Mouse (Mus musculus) liver, embryonic 14.5 days (tissue): ENCODE measurements around the gene Carns1. TPM values are rescaled to one million over a fixed set of nuclear protein-coding genes. Genes with fewer than 3 reads are reported as not detected.

ENCODE experiments used
- ATAC-seq: fragments of 200-750 bp; cut with Nextera tagmentation; 2 replicates; pipeline ENCODE4 v1.8.0; 2017; ENCODE audit warnings: moderate number of reproducible peaks, mild to moderate bottlenecking, moderate library complexity; ENCODE audit not compliant: insufficient read depth
- DNase-seq, 3 experiments: peaks; one replicate each; pipeline ENCODE4 v3.0.0-alpha.2; 2012 to 2013; ENCODE audit warnings: low read depth in 3 of 3, low spot score in 3 of 3
- H3K27ac ChIP-seq: fragments of 300-500 bp; sonication (generic); 2 replicates; pipeline ENCODE4 v1.5.1; 2014; ENCODE audit warnings: moderate library complexity, mild to moderate bottlenecking, control low read depth, inconsistent platforms
- H3K27me3 ChIP-seq: fragments of 300-500 bp; sonication (generic); 2 replicates; pipeline ENCODE4 v1.6.1; 2014; ENCODE audit warnings: mild to moderate bottlenecking, low read length, moderate library complexity; ENCODE audit not compliant: control insufficient read depth, insufficient read depth
- H3K36me3 ChIP-seq: fragments of 300-500 bp; sonication (generic); replicated peaks from 2 replicates; pipeline ENCODE4 v1.6.1; 2014; ENCODE audit warnings: low read depth; ENCODE audit not compliant: control insufficient read depth, insufficient read depth
- H3K4me1 ChIP-seq, 2 experiments: fragments of 200-500 bp in 1 of 2; fragments of 300-500 bp in 1 of 2; sonication (generic) in 1 of 2; replicated peaks; 2 replicates each; pipeline ENCODE4 v1.6.1; 2012 to 2014; ENCODE audit warnings: antibody characterized with exemption in 1 of 2, inconsistent platforms in 1 of 2, low read length in 1 of 2; ENCODE audit not compliant: control insufficient read depth in 2 of 2, insufficient read depth in 2 of 2
- H3K4me2 ChIP-seq: fragments of 300-500 bp; sonication (generic); 2 replicates; pipeline ENCODE4 v1.6.1; 2014; ENCODE audit warnings: low read depth, mild to moderate bottlenecking, control low read depth, moderate library complexity
- H3K4me3 ChIP-seq, 2 experiments: fragments of 200-500 bp in 1 of 2; fragments of 300-500 bp in 1 of 2; sonication (generic) in 1 of 2; 2 replicates each; pipeline ENCODE4 v1.5.1; 2012 to 2014; ENCODE audit warnings: low read depth in 2 of 2, low read length in 2 of 2, mild to moderate bottlenecking in 2 of 2, control low read depth in 1 of 2, inconsistent platforms in 1 of 2, moderate library complexity in 1 of 2; ENCODE audit not compliant: insufficient read depth in 1 of 2
- H3K9ac ChIP-seq: fragments of 300-500 bp; sonication (generic); replicated peaks from 2 replicates; pipeline ENCODE4 v1.6.1; 2014; ENCODE audit warnings: mild to moderate bottlenecking, control low read depth, moderate library complexity
- H3K9me3 ChIP-seq: fragments of 300-500 bp; sonication (generic); 2 replicates; pipeline ENCODE4 v1.6.1; 2016; ENCODE audit warnings: low read length, mixed read lengths; ENCODE audit not compliant: control insufficient read depth
- CTCF ChIP-seq: IDR thresholded peaks from 2 replicates; pipeline ENCODE4 v1.5.1; 2016; ENCODE audit warnings: antibody characterized with exemption, low read depth, control low read depth
- EP300 ChIP-seq: IDR thresholded peaks from 2 replicates; pipeline ENCODE4 v1.6.1; 2016; ENCODE audit warnings: antibody characterized with exemption, low read depth
- WGBS: fragments of 180-500 bp; shearing (Covaris S2); extraction: QIAGEN DNeasy Blood & Tissue Kit; methylation state at CpG from one replicate; pipeline ENCODE4 v1.1.7; 2014; ENCODE audit not compliant: insufficient replicate concordance; 5-methylcytosine and 5-hydroxymethylcytosine counted together
- polyA plus RNA-seq, 2 experiments: library from polyadenylated mRNA; depleted of rRNA in 1 of 2; stranded (reverse) in 1 of 2; unstranded in 1 of 2; fragments of >200 nt; fragmentation: Nextera tagmentation in 1 of 2; extraction: Ambion mirVana in 1 of 2; gene quantifications; 2 replicates each; pipeline versions ENCODE4 v1.2.1 to v1.2.3; 2012 to 2014

Gene Carns1
- polyA plus RNA-seq, 2 experiments: 0.18 to 0.32 TPM

GRCm38 (mm10) chr19:4151898-4152297, 23.4 kb downstream of the Carns1 start:
- no peaks in the 10 kb centered on the region for H3K27me3 ChIP-seq
- 0 out of 2 replicates have a peak, but pooled peaks cover 3% of the 10 kb centered on the region for H3K36me3 ChIP-seq
- ATAC-seq (no peak), DNase-seq (no peak)
- no peak overlapping the region for H3K9ac ChIP-seq
- 77% methylated on average over 5 of the region's 5 CpGs for WGBS
- TF ChIP-seq EP300 (no peak), CTCF (no peak)
- H3K9me3 ChIP-seq: no peaks in the 10 kb centered on the region
- H3K4me1 ChIP-seq: peaks cover 4 to 12% of the 10 kb centered on the region in 2 experiments
- H3K4me2 ChIP-seq: no peak overlapping the region
- no peak overlapping the region for H3K27ac ChIP-seq
- no peak overlapping the region for H3K4me3 ChIP-seq

- no peak for DNase-seq
- Histone ChIP-seq H3K4me3 (no peak overlapping the region), H3K36me3 (0 out of 2 replicates have a peak, but pooled peaks cover 3% of the 10 kb centered on the region), H3K4me1 (peaks cover 4 to 12% of the 10 kb centered on the region in 2 experiments), H3K9me3 (no peaks in the 10 kb centered on the region), H3K27ac (no peak overlapping the region), H3K27me3 (no peaks in the 10 kb centered on the region), H3K4me2 (no peak overlapping the region), H3K9ac (no peak overlapping the region)
- TF ChIP-seq CTCF: no peak
- TF ChIP-seq EP300: no peak
- WGBS: 64% methylated on average over 5 of the region's 5 CpGs
- ATAC-seq: no peak
Measured at GRCm38 (mm10) chr19:4151488-4151860, 23.8 kb downstream of the Carns1 start.

GRCm38 (mm10) chr19:4150567-4151487, 24.5 kb downstream of the Carns1 start:
- H3K4me2 ChIP-seq: no peak overlapping the region
- peaks cover 4 to 12% of the 10 kb centered on the region in 2 experiments for H3K4me1 ChIP-seq
- H3K36me3 ChIP-seq: 0 out of 2 replicates have a peak, but pooled peaks cover 3% of the 10 kb centered on the region
- no peak overlapping the region for H3K9ac ChIP-seq
- DNase-seq: no peak
- H3K9me3 ChIP-seq: no peaks in the 10 kb centered on the region
- no peak for ATAC-seq
- 85% methylated on average over 22 of the region's 22 CpGs for WGBS
- H3K27me3 ChIP-seq: no peaks in the 10 kb centered on the region
- no peak overlapping the region for H3K4me3 ChIP-seq
- H3K27ac ChIP-seq: no peak overlapping the region
- TF ChIP-seq CTCF: no peak
- no peak for TF ChIP-seq EP300

- no peak for ATAC-seq
- TF ChIP-seq EP300: no peak
- Histone ChIP-seq H3K4me3 (no peak overlapping the region; a peak in 1 of 4 replicates), H3K4me2 (peak overlapping the region; percentile 88; the same call in 1 of the 2 replicates), H3K27me3 (no peaks in the 10 kb centered on the region), H3K4me1 (peaks cover 4 to 12% of the 10 kb centered on the region in 2 experiments), H3K9me3 (no peaks in the 10 kb centered on the region), H3K36me3 (0 out of 2 replicates have a peak, but pooled peaks cover 3% of the 10 kb centered on the region), H3K27ac (no peak overlapping the region), H3K9ac (no peak overlapping the region)
- no peak for DNase-seq
- WGBS: 82% methylated on average over 17 of the region's 17 CpGs
Measured at GRCm38 (mm10) chr19:4149764-4150461, 25.4 kb downstream of the Carns1 start.

- 68% methylated on average over 11 of the region's 11 CpGs for WGBS
- peak overlapping the region; percentile 91 for H3K9ac ChIP-seq
- no peak for TF ChIP-seq CTCF
- TF ChIP-seq EP300: no peak
- ATAC-seq (no peak), DNase-seq (no peak)
- H3K9me3 ChIP-seq: no peaks in the 10 kb centered on the region
- peaks cover 4 to 12% of the 10 kb centered on the region in 2 experiments for H3K4me1 ChIP-seq
- H3K4me3 ChIP-seq: peak overlapping the region; percentile 78 to 94
- H3K4me2 ChIP-seq: peak overlapping the region; percentile 88
- H3K36me3 ChIP-seq: 0 out of 2 replicates have a peak, but pooled peaks cover 3% of the 10 kb centered on the region
- H3K27ac ChIP-seq: peak overlapping the region; percentile 70
- H3K27me3 ChIP-seq: no peaks in the 10 kb centered on the region
Measured at GRCm38 (mm10) chr19:4149283-4149682, 26.0 kb downstream of the Carns1 start.
